Mouse (Mus musculus) liver, embryonic 16.5 days (tissue): ENCODE measurements at regions not wholly inside any gene's neighbourhood (a gene's known extent, or its start where the extent isn't known, plus 50 kb on each side); places are given as distances from the start of the nearest gene placed in this dataset.

Experiments
- ATAC-seq: fragments of 200-750 bp; cut with Nextera tagmentation; 2 replicates; pipeline ENCODE4 v1.8.0; 2017; ENCODE audit warnings: low read depth, mild to moderate bottlenecking, moderate number of reproducible peaks, moderate library complexity
- H3K27ac ChIP-seq: fragments of 300-500 bp; sonication (generic); 2 replicates; pipeline ENCODE4 v1.5.1; 2014; ENCODE audit warnings: mild to moderate bottlenecking, low read length
- H3K27me3 ChIP-seq: fragments of 300-500 bp; sonication (generic); 2 replicates; pipeline ENCODE4 v1.6.1; 2014; ENCODE audit warnings: low read depth, low read length, mixed read lengths; ENCODE audit not compliant: control insufficient read depth, insufficient read depth
- H3K36me3 ChIP-seq: fragments of 300-500 bp; sonication (generic); 2 replicates; pipeline ENCODE4 v1.6.1; 2014; ENCODE audit warnings: mild to moderate bottlenecking; ENCODE audit not compliant: control insufficient read depth, insufficient read depth
- H3K4me1 ChIP-seq: fragments of 300-500 bp; sonication (generic); 2 replicates; pipeline ENCODE4 v1.6.1; 2014; ENCODE audit warnings: low read depth, low read length, mixed read lengths; ENCODE audit not compliant: control insufficient read depth
- H3K4me2 ChIP-seq: fragments of 300-500 bp; sonication (generic); 2 replicates; pipeline ENCODE4 v1.6.1; 2014; ENCODE audit warnings: low read depth, low read length, mixed read lengths
- H3K4me3 ChIP-seq: fragments of 300-500 bp; sonication (generic); 2 replicates; pipeline ENCODE4 v1.5.1; 2014; ENCODE audit warnings: low read depth, mild to moderate bottlenecking, low read length
- H3K9ac ChIP-seq: fragments of 300-500 bp; sonication (generic); 2 replicates; pipeline ENCODE4 v1.6.1; 2014; ENCODE audit warnings: low read depth, low read length
- H3K9me3 ChIP-seq: fragments of 300-500 bp; sonication (generic); replicated peaks from 2 replicates; pipeline ENCODE4 v1.6.1; 2016; ENCODE audit warnings: low read length; ENCODE audit not compliant: control insufficient read depth
- WGBS: fragments of 180-500 bp; shearing (Covaris S2); extraction: QIAGEN DNeasy Blood & Tissue Kit; methylation state at CpG from one replicate; pipeline ENCODE4 v1.1.7; 2014; ENCODE audit not compliant: insufficient replicate concordance; 5-methylcytosine and 5-hydroxymethylcytosine counted together

DNA sequence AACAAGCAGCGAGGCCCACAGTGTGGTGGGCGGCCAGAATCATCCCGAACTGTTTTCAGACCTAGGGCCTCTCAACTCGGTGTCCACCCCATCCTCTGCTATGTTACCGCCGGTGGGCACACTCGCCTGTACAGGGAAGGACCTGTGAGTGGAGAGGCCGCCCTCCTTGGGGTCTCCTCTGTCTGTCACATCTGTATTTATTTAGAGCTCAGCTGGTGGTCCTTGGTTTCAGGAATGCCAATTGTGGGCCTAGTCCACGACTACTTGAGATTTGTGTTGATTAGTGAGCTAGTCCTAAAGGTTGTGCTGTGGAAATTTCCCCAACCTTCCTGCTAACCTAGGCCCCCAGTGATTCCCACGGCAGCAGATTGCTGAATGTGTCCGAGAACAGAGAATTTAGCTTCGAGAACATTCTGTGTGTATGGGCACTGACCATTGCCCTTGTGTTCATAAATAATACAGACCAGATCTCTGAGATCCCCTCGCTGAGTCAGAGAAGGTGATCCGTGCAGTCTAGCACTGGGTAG is 113.1 kb upstream of the Six2 start:
- no peak overlapping the region for H3K9ac ChIP-seq
- H3K27me3 ChIP-seq = peaks cover 44% of the 10 kb centered on the region
- H3K4me2 ChIP-seq = no peak overlapping the region
- ATAC-seq = no peak
- no peaks in the 10 kb centered on the region for H3K4me1 ChIP-seq
- no peak overlapping the region for H3K27ac ChIP-seq
- no peak overlapping the region for H3K4me3 ChIP-seq
- H3K36me3 ChIP-seq = no peaks in the 10 kb centered on the region
- WGBS = 23% methylated on average over 14 of the region's 14 CpGs
- H3K9me3 ChIP-seq = no peaks in the 10 kb centered on the region

DNA sequence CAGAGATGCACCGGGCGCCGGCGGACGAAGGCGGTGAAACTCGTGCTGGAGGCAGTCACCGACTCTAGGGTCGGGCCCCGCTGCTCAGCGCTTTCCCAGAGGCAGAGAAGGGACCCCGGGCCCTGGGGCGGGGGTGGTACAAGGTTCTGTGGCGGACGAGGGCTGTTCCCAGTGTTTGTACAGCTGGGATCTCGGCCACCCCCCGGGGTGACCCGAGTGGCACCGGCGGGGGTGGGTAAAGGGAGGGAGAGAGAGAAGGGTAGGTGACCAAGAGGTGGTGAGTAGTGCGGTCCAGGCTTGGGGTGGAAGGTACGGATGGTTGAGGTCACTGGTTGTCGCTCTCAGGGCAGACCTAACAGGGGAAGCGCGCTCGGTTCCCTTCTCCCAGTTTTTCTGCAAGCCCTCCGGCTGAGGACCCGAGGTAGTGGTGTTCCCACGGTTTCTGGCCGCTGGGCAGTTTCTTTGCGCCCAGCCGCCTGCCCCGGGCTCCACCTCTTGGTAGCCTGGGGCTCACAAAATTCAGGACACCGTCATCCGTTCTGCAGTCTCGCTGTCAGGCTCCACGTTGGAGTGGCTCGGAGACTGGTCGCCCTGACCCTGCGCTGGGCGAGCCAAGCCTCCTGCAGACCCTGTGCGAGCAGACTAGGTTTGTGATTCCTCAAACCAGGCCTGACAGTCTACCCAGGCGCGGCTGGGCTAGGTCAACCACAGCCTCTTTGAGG is 112.4 kb upstream of the Six2 start:
- Histone ChIP-seq H3K9me3 (no peaks in the 10 kb centered on the region), H3K4me1 (no peaks in the 10 kb centered on the region), H3K27ac (no peak overlapping the region), H3K9ac (no peak overlapping the region), H3K4me3 (peak overlapping the region; percentile 1; the same call in 1 of the 2 replicates), H3K27me3 (peaks cover 48% of the 10 kb centered on the region), H3K36me3 (no peaks in the 10 kb centered on the region), H3K4me2 (peak overlapping the region; percentile 10)
- no peak for ATAC-seq
- WGBS = 2% methylated on average over 44 of the region's 44 CpGs

DNA sequence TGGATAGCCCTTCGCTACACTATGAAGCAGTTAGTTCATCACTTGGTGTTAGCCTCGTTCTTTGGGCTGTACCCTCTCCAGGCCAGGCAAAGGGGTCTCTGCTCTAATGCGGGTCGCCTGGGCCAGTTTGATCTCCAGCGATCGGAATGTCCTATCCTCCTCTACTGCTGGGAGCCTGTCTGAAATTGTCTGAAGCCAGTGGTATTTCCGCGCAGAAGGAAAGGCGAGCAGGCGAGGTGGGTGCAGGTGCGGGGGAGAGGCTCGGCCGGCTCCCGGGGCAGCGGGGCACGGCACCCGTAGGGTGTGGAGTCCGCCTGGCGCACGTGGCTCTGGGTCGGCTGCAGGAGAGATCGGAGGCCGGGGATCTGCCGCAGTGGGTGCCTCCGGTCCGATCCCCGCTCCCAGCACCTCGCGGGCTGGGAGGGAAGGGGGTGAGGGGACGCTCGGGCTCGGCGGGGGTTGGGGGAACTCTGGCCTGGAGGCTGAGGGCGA is 111.8 kb upstream of the Six2 start:
- H3K36me3 ChIP-seq = no peaks in the 10 kb centered on the region
- no peaks in the 10 kb centered on the region for H3K9me3 ChIP-seq
- ATAC-seq = no peak
- H3K27me3 ChIP-seq = peaks cover 48% of the 10 kb centered on the region
- no peak overlapping the region for H3K9ac ChIP-seq
- H3K4me2 ChIP-seq = peak overlapping the region; percentile 10
- under 1% methylated on average over 33 of the region's 34 CpGs for WGBS
- no peaks in the 10 kb centered on the region for H3K4me1 ChIP-seq
- no peak overlapping the region for H3K27ac ChIP-seq
- H3K4me3 ChIP-seq = peak overlapping the region; percentile 1

DNA sequence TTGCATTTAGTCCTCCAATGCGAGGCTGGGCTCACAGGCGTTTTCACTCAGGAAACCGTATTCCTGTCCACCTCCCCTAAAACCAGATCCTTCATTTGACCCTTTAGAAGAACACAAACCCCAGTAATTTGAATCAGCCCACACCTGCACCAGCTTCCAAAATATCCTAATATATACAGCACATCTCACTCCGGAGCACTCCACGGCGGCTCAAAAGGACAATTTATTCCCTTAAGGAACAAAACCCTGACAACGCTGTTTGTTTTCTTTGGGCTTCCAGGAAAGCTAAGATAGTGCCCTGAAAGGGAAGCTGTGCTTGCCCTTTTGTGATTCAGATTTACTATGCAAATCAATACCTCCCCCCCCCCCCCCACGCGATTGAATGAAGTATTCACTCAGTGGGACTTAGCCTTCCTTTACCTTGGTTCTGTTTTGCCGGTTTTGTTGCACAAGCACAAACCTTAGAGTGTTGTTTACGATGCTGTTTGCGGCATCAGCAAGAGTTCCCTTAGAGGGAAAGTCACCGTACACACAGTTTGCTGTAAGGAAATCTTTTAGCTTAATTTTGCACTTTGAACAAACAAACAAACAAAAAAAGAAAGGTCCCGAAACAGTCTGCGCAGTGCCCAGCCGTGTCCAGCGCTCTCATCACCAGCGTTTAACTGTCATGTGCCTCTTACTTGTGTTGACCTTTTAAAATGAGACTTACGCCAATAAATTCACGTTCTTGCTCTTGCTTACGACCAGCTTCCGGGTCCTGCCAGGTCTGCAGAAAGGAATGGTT is 111.2 kb upstream of the Six2 start:
- H3K4me2 ChIP-seq = peak overlapping the region; percentile 10; the same call in 1 of the 2 replicates
- no peak for ATAC-seq
- H3K4me1 ChIP-seq = no peaks in the 10 kb centered on the region
- H3K9me3 ChIP-seq = no peaks in the 10 kb centered on the region
- 2% methylated on average over 22 of the region's 22 CpGs for WGBS
- peaks cover 48% of the 10 kb centered on the region for H3K27me3 ChIP-seq
- no peak overlapping the region for H3K4me3 ChIP-seq
- no peaks in the 10 kb centered on the region for H3K36me3 ChIP-seq
- no peak overlapping the region for H3K9ac ChIP-seq
- no peak overlapping the region for H3K27ac ChIP-seq

DNA sequence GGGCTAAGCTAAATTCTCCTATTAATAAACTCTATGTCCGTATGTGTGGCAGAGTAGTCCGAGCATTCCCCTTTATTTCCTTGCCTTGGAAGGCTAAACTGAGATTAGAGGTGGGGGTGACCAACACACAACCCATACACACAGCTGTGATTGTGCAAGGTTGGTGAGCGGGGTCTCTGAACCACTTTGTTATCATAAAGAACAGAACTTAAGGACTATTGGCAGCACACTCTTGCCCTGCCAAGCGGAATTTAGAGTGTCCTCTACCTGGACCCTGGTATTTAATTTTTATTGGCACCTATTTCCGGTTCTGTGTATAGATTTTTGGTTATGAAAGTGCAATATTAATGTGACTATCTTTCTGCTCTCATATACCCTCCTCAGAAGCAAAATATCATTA is 109.7 kb upstream of the Six2 start:
- Histone ChIP-seq H3K27me3 (peaks cover 48% of the 10 kb centered on the region), H3K4me3 (no peak overlapping the region)

DNA sequence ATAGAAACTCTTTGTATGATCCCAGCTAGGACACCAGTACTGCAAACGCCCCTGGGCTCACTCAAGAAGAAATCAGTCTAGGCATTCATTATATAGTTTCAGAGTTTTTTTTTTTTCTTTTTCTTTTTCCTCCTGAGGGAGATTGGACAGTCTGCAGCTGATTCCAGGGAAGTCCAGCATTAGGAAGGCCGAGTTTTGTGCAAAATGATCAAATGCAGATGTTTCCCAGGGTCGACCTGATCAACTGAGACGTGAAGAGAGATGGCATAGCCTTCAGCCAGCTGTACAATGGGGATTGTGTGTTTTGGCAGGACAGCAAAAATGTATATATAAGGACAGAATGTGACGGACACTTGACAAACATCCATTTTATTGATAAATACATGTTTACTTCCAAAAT is 107.7 kb upstream of the Six2 start:
- WGBS = 47% methylated on average over 5 of the region's 5 CpGs
- no peak overlapping the region for H3K4me2 ChIP-seq
- H3K27me3 ChIP-seq = peaks cover 37% of the 10 kb centered on the region

More for the DNA sequence above, 109.7 kb upstream of the Six2 start:
- Histone ChIP-seq H3K27ac (no peak overlapping the region), H3K9ac (no peak overlapping the region), H3K36me3 (no peaks in the 10 kb centered on the region), H3K4me2 (no peak overlapping the region), H3K9me3 (no peaks in the 10 kb centered on the region), H3K4me1 (no peaks in the 10 kb centered on the region)
- no peak for ATAC-seq
- WGBS = 54% methylated on average over 5 of the region's 5 CpGs

DNA sequence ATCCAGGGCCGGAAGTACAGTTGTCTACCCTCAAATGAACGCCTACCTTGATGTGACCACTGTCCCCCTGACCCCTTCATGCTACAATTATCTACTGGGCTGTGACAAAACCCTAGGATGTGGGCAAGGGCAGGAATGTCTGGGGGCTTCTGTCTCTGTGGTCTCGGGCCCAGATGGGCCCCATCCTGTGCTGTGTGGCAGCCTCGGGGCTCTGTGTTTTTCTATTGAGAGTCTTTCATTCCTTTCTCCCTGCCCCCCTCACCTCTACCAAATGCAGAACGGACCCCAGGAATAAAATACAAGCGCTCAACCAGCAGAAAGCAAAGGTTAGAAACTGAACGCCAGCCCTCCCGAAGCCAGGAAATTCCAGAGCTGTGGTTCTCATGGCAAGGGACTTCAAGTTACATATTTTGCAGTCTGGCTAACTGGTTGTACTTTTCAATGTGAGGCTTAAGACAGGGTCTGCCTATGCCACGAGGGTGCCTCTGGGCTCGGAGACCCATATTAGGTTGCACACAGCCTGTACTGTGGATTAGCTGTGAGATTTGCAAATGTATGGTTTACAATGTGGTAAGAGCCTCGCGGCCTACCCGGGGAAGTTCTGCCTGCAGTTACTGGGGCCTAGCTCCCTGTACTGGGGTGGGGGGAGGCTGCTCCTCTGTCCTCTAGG is 97.7 kb upstream of the Six2 start:
- no peak for ATAC-seq
- Histone ChIP-seq H3K9ac (no peak overlapping the region), H3K27me3 (no peaks in the 10 kb centered on the region), H3K36me3 (no peaks in the 10 kb centered on the region), H3K4me1 (no peaks in the 10 kb centered on the region), H3K9me3 (no peaks in the 10 kb centered on the region), H3K4me2 (no peak overlapping the region), H3K4me3 (no peak overlapping the region), H3K27ac (no peak overlapping the region)
- 50% methylated on average over 13 of the region's 13 CpGs for WGBS

More for the DNA sequence above, 107.7 kb upstream of the Six2 start:
- Histone ChIP-seq H3K27ac (no peak overlapping the region), H3K4me1 (no peaks in the 10 kb centered on the region), H3K36me3 (no peaks in the 10 kb centered on the region), H3K4me3 (no peak overlapping the region), H3K9ac (no peak overlapping the region), H3K9me3 (no peaks in the 10 kb centered on the region)
- ATAC-seq = no peak

DNA sequence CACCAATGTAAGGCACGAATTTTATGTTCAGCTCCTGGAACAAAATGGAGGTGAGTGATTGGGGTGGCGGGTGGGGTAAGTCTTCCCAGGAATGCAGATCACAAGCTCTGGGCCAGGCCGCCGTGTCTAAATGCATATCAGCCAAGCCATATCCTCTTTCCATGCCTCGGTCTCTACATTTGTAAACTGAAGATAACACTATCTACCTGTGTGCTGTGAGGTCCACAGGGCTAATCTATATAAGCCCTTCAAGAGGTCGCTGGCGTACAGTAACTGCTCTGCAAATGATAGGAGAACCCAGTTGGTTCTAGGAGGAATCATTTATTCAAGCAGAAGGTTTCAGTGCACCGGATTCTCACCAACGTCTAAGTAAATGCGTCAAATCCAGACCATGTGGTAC is 92.4 kb upstream of the Six2 start:
- no peak for ATAC-seq
- no peaks in the 10 kb centered on the region for H3K27me3 ChIP-seq
- 59% methylated on average over 10 of the region's 10 CpGs for WGBS

More for the DNA sequence above, 92.4 kb upstream of the Six2 start:
- H3K4me1 ChIP-seq = no peaks in the 10 kb centered on the region
- no peak overlapping the region for H3K9ac ChIP-seq
- H3K4me3 ChIP-seq = no peak overlapping the region
- H3K4me2 ChIP-seq = no peak overlapping the region
- H3K27ac ChIP-seq = no peak overlapping the region
- H3K9me3 ChIP-seq = no peaks in the 10 kb centered on the region
- H3K36me3 ChIP-seq = no peaks in the 10 kb centered on the region
